25 mouse cellular contexts compared by ENCODE assay signal in the genomic region with DNA sequence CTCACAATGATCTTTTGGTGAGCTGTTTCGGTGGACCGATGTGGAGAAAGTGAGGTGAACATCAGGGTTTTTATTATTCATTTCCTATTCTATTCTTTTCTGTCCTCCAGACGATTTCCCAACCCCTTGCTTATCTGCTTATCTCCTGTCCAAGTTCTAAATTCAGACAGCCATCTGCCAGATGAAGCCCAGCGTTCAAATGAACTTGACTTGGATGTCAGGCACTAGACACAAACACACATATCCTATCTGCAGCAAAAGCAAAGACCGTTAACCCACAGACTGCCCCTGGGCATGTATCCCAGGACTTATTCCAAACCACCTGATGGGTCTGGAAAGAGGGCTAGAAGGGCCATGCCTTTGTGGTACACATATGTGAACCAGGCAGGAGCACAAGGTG. TPM values are rescaled to one million over a fixed set of nuclear protein-coding genes. Genes with fewer than 3 reads are reported as not detected.
DNase-seq lines count a peak whose midpoint lies in the region; ATAC-seq and TF ChIP-seq lines count a peak whose summit lies in the region.
"Had no signal": no experiment of that assay in that cellular context is flagged by ENCODE, and none has a peak within 500 bp of the region (broad histone marks: within the 10 kb centered on the region; RNA-seq: fewer than 3 reads in every experiment).

No protein-coding gene starts in this region.

- intact Hi-C loops in gastrocnemius, adult 2 months (cut with DNase I), result no loop called here
- intact Hi-C loops in gastrocnemius, postnatal 14 days (cut with DNase I; ENCODE audit: low total_unique reads), result no loop called here
- intact Hi-C loops in heart, postnatal 36 days (cut with DNase I), result no loop called here

- no peak for DNase-seq in gastrocnemius, adult 2 months
- no peak for DNase-seq in gastrocnemius, postnatal 14 days
- no peak for DNase-seq in heart, postnatal 0 days (ENCODE audit: low spot score)
- no peak for DNase-seq in heart, postnatal 36 days
- DNase-seq in adipocyte (ENCODE audit: low spot score), result peak; percentile 25
- DNase-seq: adrenal gland, adult 8-10 months; adrenal gland, postnatal 25 days; cerebellum, adult 18-20 months; cerebellum, adult 9-10 months; cerebellum, postnatal 25 days; forebrain, postnatal 0 days; gastrocnemius, postnatal 36 days; heart, postnatal 10 days; heart, postnatal 4 days; kidney, adult 2 months had no signal

- H3K27ac ChIP-seq in gastrocnemius, adult 2 months, result peak overlapping the region; percentile 59
- H3K27ac ChIP-seq in heart, postnatal 0 days (ENCODE audit: low read depth), result 0 out of 2 replicates have a peak overlapping the region, but pooled peaks have one; percentile 8
- H3K27ac ChIP-seq: embryonic facial prominence, embryonic 12.5 days; embryonic facial prominence, embryonic 15.5 days; heart, embryonic 10.5 days; heart, embryonic 13.5 days; hindbrain, embryonic 14.5 days; hindbrain, postnatal 0 days had no signal

- H3K4me1 ChIP-seq in heart, postnatal 0 days (ENCODE audit: control insufficient read depth, insufficient read depth), result peaks cover 17% of the 10 kb centered on the region

- no peak overlapping the region for H3K9ac ChIP-seq in heart, postnatal 0 days (replicated peaks; ENCODE audit: low read depth, low read length)
- H3K9ac ChIP-seq: embryonic facial prominence, embryonic 12.5 days; embryonic facial prominence, embryonic 15.5 days; forebrain, postnatal 0 days; heart, embryonic 13.5 days; hindbrain, embryonic 14.5 days had no signal

- H3K27me3 ChIP-seq in heart, postnatal 0 days (ENCODE audit: control insufficient read depth, insufficient read depth, low read length), result no peaks in the 10 kb centered on the region
- H3K27me3 ChIP-seq: embryonic facial prominence, embryonic 12.5 days; embryonic facial prominence, embryonic 15.5 days; heart, embryonic 13.5 days had no signal

- 42% methylated on average over 5 of the region's 5 CpGs for WGBS in heart, postnatal 0 days

- no peak for TF ChIP-seq CTCF in gastrocnemius, adult 2 months (IDR thresholded peaks at IDR 0.05)
- no peak for TF ChIP-seq CTCF in heart, postnatal 0 days (IDR thresholded peaks at IDR 0.05; ENCODE audit: low read depth)

- H3K36me3 ChIP-seq in heart, postnatal 0 days (replicated peaks; ENCODE audit: control insufficient read depth, insufficient read depth, low read length), result no peaks in the 10 kb centered on the region
- H3K36me3 ChIP-seq: embryonic facial prominence, embryonic 12.5 days; embryonic facial prominence, embryonic 15.5 days; heart, embryonic 10.5 days; heart, embryonic 13.5 days had no signal

- 0 out of 2 replicates have a peak, but pooled peaks have one; percentile 16 for ATAC-seq in heart, postnatal 0 days (ENCODE audit: insufficient read depth, low read depth)
- no peak for ATAC-seq in inflammation-experienced regulatory T-cells, adult 6 months
- ATAC-seq: activated CD4-positive, CD25-positive, alpha-beta regulatory T cell, adult 4 months; forebrain, embryonic 14.5 days; forebrain, postnatal 0 days; hindbrain, postnatal 0 days; intestine, postnatal 0 days had no signal

- no peak overlapping the region for H3K4me2 ChIP-seq in heart, postnatal 0 days (ENCODE audit: low read depth, low read length)
- H3K4me2 ChIP-seq: embryonic facial prominence, embryonic 12.5 days; embryonic facial prominence, embryonic 15.5 days; heart, embryonic 13.5 days; hindbrain, embryonic 14.5 days had no signal

- H3K9me3 ChIP-seq in heart, postnatal 0 days (replicated peaks; ENCODE audit: control insufficient read depth, low read length), result no peaks in the 10 kb centered on the region
- H3K9me3 ChIP-seq: embryonic facial prominence, embryonic 12.5 days; embryonic facial prominence, embryonic 15.5 days; heart, embryonic 10.5 days; heart, embryonic 13.5 days had no signal

- H3K4me3 ChIP-seq in gastrocnemius, adult 2 months, result no peak overlapping the region
- H3K4me3 ChIP-seq in heart, postnatal 0 days (ENCODE audit: low read depth, low read length), result no peak overlapping the region
- H3K4me3 ChIP-seq: embryonic facial prominence, embryonic 12.5 days; embryonic facial prominence, embryonic 15.5 days; heart, embryonic 10.5 days; heart, embryonic 13.5 days had no signal

- no peak for TF ChIP-seq EP300 in heart, postnatal 0 days (IDR thresholded peaks at IDR 0.05; ENCODE audit: low read depth)

RNA-seq across cellular contexts. Expression of gene Fos, which starts 9.3 kb away (rescaled TPM):
- total RNA-seq in gastrocnemius, adult 2 months (2021), result 1 to 10 TPM; 3.6 to 8.7 TPM
- total RNA-seq in gastrocnemius, postnatal 14 days (2021), result 1 to 10 TPM; 7.6 to 8.9 TPM
- total RNA-seq in heart, postnatal 0 days (2014; rRNA removed; ENCODE audit: low replicate concordance), result 12.8 and 18.5 TPM in 2 replicates
- polyA plus RNA-seq in heart, postnatal 0 days (2015; fragmentation: Nextera tagmentation; extraction: Ambion mirVana), result 1.6 and 2.7 TPM in 2 replicates
- total RNA-seq in heart, postnatal 36 days (2021), result 10 to 100 TPM in 1 of 2 experiments, 1 to 10 TPM in 1; 2.5 to 24.3 TPM
- polyA plus RNA-seq in inflammation-experienced regulatory T-cells, adult 6 months (2017; shearing (Covaris generic)), result 10 to 100 TPM; 11.0 to 84.6 (median 15.2) TPM
